Mouse (Mus musculus) 3134 (cell line): Measurements from ENCODE around the gene Sntb2.
"Not testable (repeated sequence)": the region's sequence is repeated elsewhere in the genome, so short reads cannot be mapped to it uniquely, and the experiment has no call there.

Experiments used
- DNase-seq: peaks from one replicate; pipeline ENCODE4 v3.0.0-alpha.2; 2011; ENCODE audit warnings: low spot score; ENCODE audit not compliant: insufficient read length; ENCODE audit errors: extremely low read depth

Gene Sntb2

GRCm38 (mm10) chr8:107030650-107031576 lies 95.4 kb downstream of the Sntb2 start, which contains the start of gene Vps4a:
Vps4a (plus strand) TSS chr8:107031222.
- DNase-seq: peak; percentile 96

GRCm38 (mm10) chr8:107031577-107032090 lies 96.1 kb downstream of the Sntb2 start:
- DNase-seq: no peak

- not testable (repeated sequence) for DNase-seq
These were observed 98.1 kb downstream of the Sntb2 start for GRCm38 (mm10) chr8:107033609-107034008.

GRCm38 (mm10) chr8:107035641-107036040 lies 100.1 kb downstream of the Sntb2 start:
- DNase-seq: no peak

GRCm38 (mm10) chr8:107036626-107037025 lies 101.1 kb downstream of the Sntb2 start:
- no peak for DNase-seq

- no peak for DNase-seq
These were observed 105.1 kb downstream of the Sntb2 start for GRCm38 (mm10) chr8:107040632-107041031.

GRCm38 (mm10) chr8:107045478-107045877 lies 109.9 kb downstream of the Sntb2 start:
- no peak for DNase-seq

GRCm38 (mm10) chr8:107046976-107047375 lies 111.4 kb downstream of the Sntb2 start:
- no peak for DNase-seq

- peak; percentile 31 for DNase-seq
These were observed 112.8 kb downstream of the Sntb2 start, which contains the start of gene Pdf for GRCm38 (mm10) chr8:107048061-107048941. Pdf (minus strand) TSS chr8:107048614.

- DNase-seq: no peak
These were observed 113.9 kb downstream of the Sntb2 start for GRCm38 (mm10) chr8:107049480-107049879.

GRCm38 (mm10) chr8:107052046-107052445 lies 116.5 kb downstream of the Sntb2 start:
- DNase-seq: no peak

- DNase-seq: peak; percentile 96
These were observed 120.8 kb downstream of the Sntb2 start, which contains the start of the genes Cog8 and Nip7 for GRCm38 (mm10) chr8:107056076-107056972. Cog8 (minus strand) TSS chr8:107056689. Nip7 (plus strand) TSS chr8:107056877.

- no peak for DNase-seq
These were observed 121.4 kb downstream of the Sntb2 start for GRCm38 (mm10) chr8:107056973-107057369.

GRCm38 (mm10) chr8:107062613-107063012 lies 127.1 kb downstream of the Sntb2 start:
- no peak for DNase-seq

- no peak for DNase-seq
These were observed 130.3 kb downstream of the Sntb2 start, which contains the start of gene Tmed6 for GRCm38 (mm10) chr8:107065511-107066496. Tmed6 (minus strand) TSS chr8:107065644.
